Mouse (Mus musculus): ENCODE measurements around the gene Smtn. TPM values are rescaled to one million over a fixed set of nuclear protein-coding genes. Genes with fewer than 3 reads are reported as not detected.

Smtn gene
- total RNA-seq (2014; fragmentation: Nextera tagmentation) (not detected in 2 replicates), total RNA-seq (2017) (0.06 TPM in 1 of 2 replicates, not detected in the other), polyA plus RNA-seq (2012) (0.07 TPM in 1 of 2 replicates, not detected in the other)

DNA sequence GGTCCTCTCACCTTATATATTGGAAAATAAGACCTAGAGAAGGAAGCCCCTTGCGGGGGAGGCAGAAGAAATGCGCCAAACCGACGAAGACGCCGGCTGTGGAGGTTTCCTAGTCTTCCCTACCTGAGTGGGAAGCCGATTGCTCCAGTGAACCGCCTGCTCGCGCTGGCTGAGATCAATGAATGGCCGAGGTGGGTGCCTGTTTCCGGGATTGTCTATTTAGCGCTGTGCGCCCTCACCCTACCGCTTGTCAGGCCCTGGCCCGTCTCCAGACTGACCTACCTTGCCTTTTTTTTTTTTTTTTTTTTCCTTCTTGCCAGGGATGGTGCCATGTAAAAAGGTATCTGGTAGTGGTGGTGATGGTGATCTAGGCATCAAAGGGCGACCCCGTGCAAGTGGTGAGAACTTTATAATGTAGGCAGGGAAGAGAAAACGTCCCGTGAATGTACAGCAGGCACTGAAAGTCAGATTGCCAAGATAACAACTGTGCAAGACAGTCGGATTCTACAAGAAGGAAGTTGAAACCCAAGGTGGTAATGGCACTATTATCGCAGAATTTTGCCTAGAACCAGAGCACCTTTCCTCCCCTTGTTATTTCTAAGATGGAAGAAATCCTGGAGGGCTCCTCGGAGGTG, at the start of gene Smtn:
Gene Smtn (minus strand): TSS at position 162 of the 635 bp plus-strand sequence.
- peaks cover 8% of the 10 kb centered on the region; the same call in 1 of the 2 replicates for H3K27me3 ChIP-seq (ENCODE audit: insufficient read depth, low read length)
- H3K9me3 ChIP-seq (replicated peaks): peaks cover 3% of the 10 kb centered on the region; the same call in 1 of the 2 replicates
- H3K36me3 ChIP-seq (replicated peaks): no peaks in the 10 kb centered on the region
- no peak for TF ChIP-seq GATA2 (IDR thresholded peaks at IDR 0.05; ENCODE audit: borderline replicate concordance, low read depth, low read length)
- no peak for TF ChIP-seq CTCF (IDR thresholded peaks at IDR 0.05; ENCODE audit: low read depth, low read length)
- no peak for TF ChIP-seq POLR2AphosphoS5 (IDR thresholded peaks at IDR 0.05; ENCODE audit: insufficient replicate concordance, low read depth, low read length)
- TF ChIP-seq TAL1 (conservative IDR thresholded peaks at IDR 0.05; ENCODE audit: low read depth, low read length): no peak
- TF ChIP-seq GATA1 (IDR thresholded peaks at IDR 0.05; ENCODE audit: borderline replicate concordance, low read length): no peak
- no peaks in the 10 kb centered on the region for H3K4me1 ChIP-seq (ENCODE audit: insufficient read depth, low read depth, low read length)
- DNase-seq (ENCODE audit: low spot score): no peak
- no peak within 1 kb of the TSS for H3K4me3 ChIP-seq (ENCODE audit: low read depth, low read length)
- no peak for ATAC-seq (ENCODE audit: extremely low read depth, insufficient number of reproducible peaks, low FRiP score, poor library complexity, severe bottlenecking)

DNA sequence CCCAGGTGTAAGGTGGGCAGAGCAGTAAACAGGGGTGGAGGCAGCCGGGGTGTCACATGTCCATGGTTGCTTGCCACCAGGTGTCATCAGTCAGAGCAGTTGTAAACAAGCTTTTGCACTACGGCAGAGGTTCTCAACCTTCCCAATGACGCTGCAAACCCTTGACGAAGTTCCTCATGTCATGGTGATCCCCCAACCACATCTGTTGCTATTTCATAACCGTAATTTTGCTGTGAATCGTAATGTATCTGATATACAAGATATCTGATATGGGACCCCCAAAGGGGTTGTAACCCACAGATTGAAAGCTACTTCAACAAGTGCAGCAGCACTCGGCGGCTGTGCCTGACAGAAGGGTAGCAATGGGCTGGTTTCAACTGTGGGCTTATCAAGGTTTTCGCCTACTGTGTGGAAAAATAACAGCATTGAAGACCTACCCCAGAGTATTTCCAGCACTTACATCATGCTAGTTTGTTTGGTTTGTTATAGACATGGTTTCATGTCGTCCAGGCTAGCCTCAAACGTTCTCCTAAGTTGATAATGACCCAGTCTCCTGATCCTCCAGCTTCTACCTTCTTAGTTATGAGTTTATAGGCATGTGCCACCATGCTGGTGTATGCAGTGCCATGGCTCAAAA, 47.7 kb upstream of the Smtn start:
- no peak overlapping the region for H3K4me3 ChIP-seq (ENCODE audit: low read depth, low read length)
- DNase-seq (ENCODE audit: low spot score): no peak

DNA sequence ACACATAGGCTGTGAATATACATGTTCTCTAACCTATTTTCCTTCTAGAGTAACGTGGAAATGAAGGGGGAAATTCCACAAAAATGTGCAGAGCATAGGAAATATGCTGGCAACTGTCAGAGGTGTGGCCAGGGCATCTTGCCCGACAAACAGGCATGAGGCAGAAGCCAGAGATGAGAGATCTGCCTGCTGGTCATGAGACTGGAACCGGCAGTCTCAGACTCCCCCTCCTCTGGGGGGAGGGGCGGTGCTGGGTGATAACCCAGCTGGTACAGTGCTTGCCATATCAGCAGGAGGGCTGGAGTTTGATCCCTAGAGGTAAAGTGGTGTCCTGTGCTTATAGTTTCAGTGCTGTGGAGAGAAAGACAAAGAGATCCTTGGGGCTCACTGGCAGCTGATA, 46.9 kb upstream of the Smtn start:
- H3K36me3 ChIP-seq (replicated peaks): no peaks in the 10 kb centered on the region

More for the DNA sequence above, 47.7 kb upstream of the Smtn start:
- H3K4me1 ChIP-seq (ENCODE audit: insufficient read depth, low read depth, low read length): no peaks in the 10 kb centered on the region
- no peak for ATAC-seq (ENCODE audit: extremely low read depth, insufficient number of reproducible peaks, low FRiP score, poor library complexity, severe bottlenecking)
- H3K27me3 ChIP-seq (ENCODE audit: insufficient read depth, low read length): peaks cover 8% of the 10 kb centered on the region; the same call in 1 of the 2 replicates
- H3K36me3 ChIP-seq (replicated peaks): no peaks in the 10 kb centered on the region
- H3K9me3 ChIP-seq (replicated peaks): no peaks in the 10 kb centered on the region
- no peak for TF ChIP-seq GATA2 (IDR thresholded peaks at IDR 0.05; ENCODE audit: borderline replicate concordance, low read depth, low read length)
- no peak for TF ChIP-seq POLR2AphosphoS5 (IDR thresholded peaks at IDR 0.05; ENCODE audit: insufficient replicate concordance, low read depth, low read length)
- no peak for TF ChIP-seq GATA1 (IDR thresholded peaks at IDR 0.05; ENCODE audit: borderline replicate concordance, low read length)
- TF ChIP-seq CTCF (IDR thresholded peaks at IDR 0.05; ENCODE audit: low read depth, low read length): no peak
- no peak for TF ChIP-seq TAL1 (conservative IDR thresholded peaks at IDR 0.05; ENCODE audit: low read depth, low read length)

DNA sequence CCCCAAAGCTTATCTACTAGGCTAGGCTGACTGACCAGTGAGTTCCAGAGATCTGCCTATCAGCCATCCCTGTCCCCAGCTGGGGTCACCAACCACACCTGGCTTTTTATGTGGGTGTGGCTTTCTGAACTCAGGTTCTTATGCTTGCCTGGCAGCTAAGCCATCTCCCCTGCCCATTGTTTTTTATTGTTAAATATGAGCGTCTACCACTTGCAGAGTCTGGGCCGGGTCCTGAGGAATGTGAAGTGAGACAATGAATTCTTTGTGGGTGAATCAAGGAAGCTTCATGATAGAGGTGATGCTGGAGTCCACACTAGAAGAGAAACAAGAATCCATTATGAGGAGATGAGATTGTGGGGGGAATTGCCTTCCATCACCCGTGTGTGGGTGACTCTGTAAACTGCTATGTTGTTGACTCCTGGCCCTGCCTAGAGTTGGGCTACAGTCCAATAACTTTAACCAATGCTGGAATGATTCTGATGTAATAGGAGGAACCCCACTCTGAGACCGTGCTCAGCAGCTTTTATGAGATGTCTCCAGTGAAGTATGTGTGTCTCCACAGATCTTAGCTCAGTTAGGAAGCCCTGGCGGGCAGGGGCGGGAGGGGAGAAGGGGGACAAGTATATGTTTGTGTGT, 45.7 kb upstream of the Smtn start:
- no peak for ATAC-seq (ENCODE audit: extremely low read depth, insufficient number of reproducible peaks, low FRiP score, poor library complexity, severe bottlenecking)
- no peak for TF ChIP-seq GATA1 (IDR thresholded peaks at IDR 0.05; ENCODE audit: borderline replicate concordance, low read length)
- TF ChIP-seq POLR2AphosphoS5 (IDR thresholded peaks at IDR 0.05; ENCODE audit: insufficient replicate concordance, low read depth, low read length): no peak
- no peak for TF ChIP-seq CTCF (IDR thresholded peaks at IDR 0.05; ENCODE audit: low read depth, low read length)
- no peak for TF ChIP-seq TAL1 (conservative IDR thresholded peaks at IDR 0.05; ENCODE audit: low read depth, low read length)
- no peak for TF ChIP-seq GATA2 (IDR thresholded peaks at IDR 0.05; ENCODE audit: borderline replicate concordance, low read depth, low read length)
- H3K4me3 ChIP-seq (ENCODE audit: low read depth, low read length): no peak overlapping the region
- no peak for DNase-seq (ENCODE audit: low spot score)
- H3K9me3 ChIP-seq (replicated peaks): no peaks in the 10 kb centered on the region
- H3K36me3 ChIP-seq (replicated peaks): no peaks in the 10 kb centered on the region
- H3K4me1 ChIP-seq (ENCODE audit: insufficient read depth, low read depth, low read length): no peaks in the 10 kb centered on the region
- H3K27me3 ChIP-seq (ENCODE audit: insufficient read depth, low read length): peaks cover 4% of the 10 kb centered on the region; the same call in 1 of the 2 replicates

More for the DNA sequence above, 46.9 kb upstream of the Smtn start:
- TF ChIP-seq POLR2AphosphoS5 (IDR thresholded peaks at IDR 0.05; ENCODE audit: insufficient replicate concordance, low read depth, low read length) (no peak), GATA1 (IDR thresholded peaks at IDR 0.05; ENCODE audit: borderline replicate concordance, low read length) (no peak), TAL1 (conservative IDR thresholded peaks at IDR 0.05; ENCODE audit: low read depth, low read length) (no peak), GATA2 (IDR thresholded peaks at IDR 0.05; ENCODE audit: borderline replicate concordance, low read depth, low read length) (no peak), CTCF (IDR thresholded peaks at IDR 0.05; ENCODE audit: low read depth, low read length) (no peak)
- peaks cover 4% of the 10 kb centered on the region; the same call in 1 of the 2 replicates for H3K27me3 ChIP-seq (ENCODE audit: insufficient read depth, low read length)
- ATAC-seq (ENCODE audit: extremely low read depth, insufficient number of reproducible peaks, low FRiP score, poor library complexity, severe bottlenecking) (no peak), DNase-seq (ENCODE audit: low spot score) (no peak)
- no peak overlapping the region for H3K4me3 ChIP-seq (ENCODE audit: low read depth, low read length)
- H3K4me1 ChIP-seq (ENCODE audit: insufficient read depth, low read depth, low read length): no peaks in the 10 kb centered on the region
- H3K9me3 ChIP-seq (replicated peaks): no peaks in the 10 kb centered on the region

DNA sequence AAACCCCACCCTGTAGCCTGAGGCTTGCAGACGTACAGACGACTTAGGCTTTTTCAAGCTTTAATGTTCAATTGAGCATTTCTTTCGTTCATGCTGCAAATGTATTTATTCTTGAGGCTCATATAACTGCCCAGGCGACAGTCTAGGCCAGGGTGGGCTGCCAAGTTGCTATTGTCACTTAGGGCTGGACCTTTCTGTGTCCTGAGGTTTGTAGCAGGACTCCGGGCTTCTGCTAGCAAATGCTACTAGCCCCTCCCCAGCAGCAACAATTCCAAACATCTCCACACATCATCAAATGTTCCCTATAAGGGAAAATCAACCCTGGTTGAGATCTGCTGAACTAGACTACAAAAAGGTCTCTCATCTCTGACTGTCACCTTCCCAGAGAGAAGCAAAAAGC, 42.7 kb upstream of the Smtn start:
- Histone ChIP-seq H3K27me3 (ENCODE audit: insufficient read depth, low read length) (peaks cover 4% of the 10 kb centered on the region; the same call in 1 of the 2 replicates), H3K9me3 (replicated peaks) (no peaks in the 10 kb centered on the region), H3K4me3 (ENCODE audit: low read depth, low read length) (no peak overlapping the region), H3K4me1 (ENCODE audit: insufficient read depth, low read depth, low read length) (no peaks in the 10 kb centered on the region), H3K36me3 (replicated peaks) (no peaks in the 10 kb centered on the region)
- TF ChIP-seq GATA1 (IDR thresholded peaks at IDR 0.05; ENCODE audit: borderline replicate concordance, low read length) (no peak), TAL1 (conservative IDR thresholded peaks at IDR 0.05; ENCODE audit: low read depth, low read length) (no peak), POLR2AphosphoS5 (IDR thresholded peaks at IDR 0.05; ENCODE audit: insufficient replicate concordance, low read depth, low read length) (no peak), GATA2 (IDR thresholded peaks at IDR 0.05; ENCODE audit: borderline replicate concordance, low read depth, low read length) (no peak), CTCF (IDR thresholded peaks at IDR 0.05; ENCODE audit: low read depth, low read length) (no peak)
- DNase-seq (ENCODE audit: low spot score): no peak
- ATAC-seq (ENCODE audit: extremely low read depth, insufficient number of reproducible peaks, low FRiP score, poor library complexity, severe bottlenecking): no peak

DNA sequence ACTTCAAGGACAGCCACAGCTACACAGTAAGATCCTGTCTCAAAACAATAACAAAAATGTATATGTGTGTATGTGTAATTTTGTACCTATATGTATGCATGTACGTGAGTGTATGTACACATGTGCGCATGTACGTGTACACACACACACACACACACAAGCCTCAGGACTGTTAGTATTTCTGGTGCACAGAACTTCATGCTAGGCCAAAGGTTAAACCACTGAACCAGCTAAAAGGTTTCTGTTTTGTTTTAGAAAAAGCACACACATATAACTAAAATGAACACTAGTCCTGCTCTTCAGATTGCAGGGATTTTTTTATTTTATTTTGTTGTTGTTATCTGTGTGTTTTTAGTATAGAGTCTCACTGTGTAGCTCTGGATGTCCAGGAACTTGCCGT, 41.5 kb upstream of the Smtn start:
- no peaks in the 10 kb centered on the region for H3K9me3 ChIP-seq (replicated peaks)
- no peak for DNase-seq (ENCODE audit: low spot score)
- ATAC-seq (ENCODE audit: extremely low read depth, insufficient number of reproducible peaks, low FRiP score, poor library complexity, severe bottlenecking): no peak
- peaks cover 2% of the 10 kb centered on the region; the same call in 1 of the 2 replicates for H3K27me3 ChIP-seq (ENCODE audit: insufficient read depth, low read length)
- TF ChIP-seq CTCF (IDR thresholded peaks at IDR 0.05; ENCODE audit: low read depth, low read length) (no peak), GATA2 (IDR thresholded peaks at IDR 0.05; ENCODE audit: borderline replicate concordance, low read depth, low read length) (no peak), GATA1 (IDR thresholded peaks at IDR 0.05; ENCODE audit: borderline replicate concordance, low read length) (no peak)
- no peak overlapping the region for H3K4me3 ChIP-seq (ENCODE audit: low read depth, low read length)
- no peaks in the 10 kb centered on the region for H3K4me1 ChIP-seq (ENCODE audit: insufficient read depth, low read depth, low read length)
- H3K36me3 ChIP-seq (replicated peaks): no peaks in the 10 kb centered on the region
